Mouse (Mus musculus): Measurements from ENCODE around the gene Nup50.

DNA sequence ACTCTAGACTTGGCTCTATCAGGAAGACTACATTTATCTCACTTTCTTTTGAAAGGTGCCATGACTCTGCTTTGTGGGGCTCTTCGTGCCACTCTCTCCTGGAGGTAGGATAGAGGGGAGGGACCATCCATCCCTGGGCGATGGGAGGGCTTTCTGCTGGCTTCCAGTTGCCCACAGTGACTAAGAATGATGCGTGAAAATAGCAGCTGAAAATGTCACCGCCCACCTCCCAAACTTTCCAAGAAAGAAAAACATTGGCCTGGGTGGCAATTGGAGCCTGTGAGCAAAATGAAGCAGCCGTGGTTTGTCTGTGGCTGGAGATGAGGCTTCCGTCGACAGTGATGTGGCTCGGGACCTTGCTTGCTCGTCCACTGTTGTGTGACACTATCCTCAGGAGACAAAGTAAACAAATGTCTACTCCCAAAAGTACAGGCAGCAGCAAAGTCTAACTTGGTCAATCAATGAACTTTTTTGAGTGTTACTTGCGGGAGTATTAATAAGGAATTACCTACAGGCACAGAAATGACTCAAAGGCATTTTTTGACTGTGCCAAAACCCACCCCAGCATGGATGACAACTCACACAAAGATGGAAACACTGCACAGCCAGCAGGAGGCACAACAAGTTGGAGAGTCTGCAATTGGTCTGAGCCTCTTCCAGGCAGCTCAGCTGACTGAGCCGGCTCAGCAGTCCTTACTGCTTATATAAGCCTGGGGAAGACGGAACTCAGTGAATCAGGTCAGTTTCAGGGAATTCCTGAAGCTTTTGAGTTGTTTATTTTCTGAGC lies 46.0 kb upstream of the Nup50 start:
- TF ChIP-seq FLI1 (IDR thresholded peaks at IDR 0.05; ENCODE audit: low read length) (no peak), GATA1 (IDR thresholded peaks at IDR 0.05; ENCODE audit: borderline replicate concordance, low read length) (no peak)

All from megakaryocyte, embryonic 14.5 days (primary cell).